Mouse (Mus musculus) neural tube, embryonic 11.5 days (tissue): Measurements from ENCODE around the gene Hoxd11. TPM values are rescaled to one million over a fixed set of nuclear protein-coding genes. Genes with fewer than 3 reads are reported as not detected.

ENCODE experiments used
- ATAC-seq: fragments of 200-750 bp; cut with Nextera tagmentation; 2 replicates; pipeline ENCODE4 v1.8.0; 2017; ENCODE audit warnings: moderate number of reproducible peaks, mild to moderate bottlenecking, moderate TSS enrichment, moderate library complexity; ENCODE audit not compliant: insufficient read depth, low FRiP score, low TSS enrichment
- DNase-seq: peaks from one replicate; pipeline ENCODE4 v3.0.0-alpha.2; 2015; ENCODE audit warnings: low spot score
- H3K27ac ChIP-seq: fragments of 300-500 bp; sonication (generic); 2 replicates; pipeline ENCODE4 v1.5.1; 2014; ENCODE audit warnings: low read depth, mild to moderate bottlenecking, low read length
- H3K27me3 ChIP-seq: fragments of 300-500 bp; sonication (generic); 2 replicates; pipeline ENCODE4 v1.6.1; 2014; ENCODE audit warnings: mild to moderate bottlenecking, low read length, mixed read lengths; ENCODE audit not compliant: control insufficient read depth, insufficient read depth
- H3K36me3 ChIP-seq: fragments of 300-500 bp; sonication (generic); 2 replicates; pipeline ENCODE4 v1.6.1; 2014; ENCODE audit warnings: mild to moderate bottlenecking, low read length, moderate library complexity, mixed read lengths; ENCODE audit not compliant: control insufficient read depth, insufficient read depth
- H3K4me1 ChIP-seq: fragments of 300-500 bp; sonication (generic); 2 replicates; pipeline ENCODE4 v1.6.1; 2014; ENCODE audit warnings: low read length, mixed read lengths; ENCODE audit not compliant: control insufficient read depth, insufficient read depth
- H3K4me2 ChIP-seq: fragments of 300-500 bp; sonication (generic); 2 replicates; pipeline ENCODE4 v1.6.1; 2014; ENCODE audit warnings: low read depth, mild to moderate bottlenecking, moderate library complexity
- H3K4me3 ChIP-seq: fragments of 300-500 bp; sonication (generic); 2 replicates; pipeline ENCODE4 v1.5.1; 2014; ENCODE audit warnings: low read depth, low read length
- H3K9ac ChIP-seq: fragments of 300-500 bp; sonication (generic); 2 replicates; pipeline ENCODE4 v1.6.1; 2014; ENCODE audit warnings: mild to moderate bottlenecking, low read length
- H3K9me3 ChIP-seq: fragments of 300-500 bp; sonication (generic); 2 replicates; pipeline ENCODE4 v1.6.1; 2016; ENCODE audit warnings: low read length; ENCODE audit not compliant: control insufficient read depth
- WGBS: fragments of 180-500 bp; shearing (Covaris S2); extraction: QIAGEN DNeasy Blood & Tissue Kit; methylation state at CpG from one replicate; pipeline ENCODE4 v1.1.7; 2014; 5-methylcytosine and 5-hydroxymethylcytosine counted together
- microRNA counts: library from miRNA; unstranded; fragments of <30 nt; microRNA quantifications from one replicate; lab custom pipeline; 2015
- microRNA-seq: library from miRNA; unstranded; fragments of <30 nt; microRNA quantifications from one replicate; pipeline ENCODE4, GENCODE M21; 2016
- polyA plus RNA-seq: library from polyadenylated mRNA; unstranded; fragments of >200 nt; fragmentation: Nextera tagmentation; extraction: Ambion mirVana; gene quantifications from 2 replicates; pipeline ENCODE4 v1.2.1, GENCODE M21; 2014

The Hoxd11 gene
- polyA plus RNA-seq, 1 experiment from 2014 or later = 8.5 TPM

DNA sequence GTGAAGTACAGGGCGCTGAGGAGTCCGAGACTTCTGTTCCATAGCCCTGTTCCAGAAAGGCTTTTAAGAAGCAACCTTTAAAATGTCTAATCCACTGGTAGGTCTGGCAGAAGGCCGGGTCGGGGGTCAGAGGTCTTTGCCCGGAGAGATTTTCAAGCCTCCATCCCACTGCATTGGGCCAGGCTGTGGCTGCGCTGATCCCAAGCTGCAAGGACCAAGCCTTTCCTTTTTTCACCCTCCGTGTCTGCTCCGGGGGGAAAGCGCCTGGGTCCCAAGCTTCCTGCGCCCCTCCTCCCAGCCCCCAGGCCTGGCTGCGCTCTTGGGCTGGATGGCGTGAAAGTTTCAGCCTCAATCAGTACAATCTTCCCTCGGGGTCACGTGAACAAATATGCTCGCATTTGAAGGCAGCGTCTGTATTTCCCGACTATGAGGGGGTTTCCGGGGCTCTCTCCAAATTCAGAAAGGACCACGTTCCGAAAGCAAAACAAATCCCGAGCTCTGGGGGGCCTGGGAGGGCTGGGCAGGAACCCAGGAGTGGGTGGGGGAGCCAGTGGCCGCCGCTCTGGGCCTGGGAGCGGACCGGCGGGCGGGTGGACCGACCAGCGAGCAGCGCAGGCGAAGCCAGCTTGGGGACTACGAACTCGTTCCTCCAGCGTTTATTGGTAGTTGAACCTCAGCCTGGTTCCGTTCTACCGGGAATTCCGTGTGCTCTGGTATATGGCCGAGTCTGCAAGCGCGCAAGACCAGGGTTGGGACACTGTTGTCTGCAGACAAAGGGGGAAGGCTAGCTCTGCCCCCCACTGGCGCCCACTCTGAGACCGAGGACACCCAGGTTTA lies 56.7 kb downstream of the Hoxd11 start:
- peak overlapping the region; percentile 99 for H3K27ac ChIP-seq
- H3K4me3 ChIP-seq = peak overlapping the region; percentile 48
- DNase-seq (peak; percentile 79), ATAC-seq (no peak)
- H3K9ac ChIP-seq = peak overlapping the region; percentile 95
- peaks cover 78% of the 10 kb centered on the region for H3K4me1 ChIP-seq
- no peaks in the 10 kb centered on the region for H3K27me3 ChIP-seq
- WGBS = under 1% methylated on average over 42 of the region's 42 CpGs
- no peaks in the 10 kb centered on the region for H3K36me3 ChIP-seq
- peak overlapping the region; percentile 91 for H3K4me2 ChIP-seq
- no peaks in the 10 kb centered on the region for H3K9me3 ChIP-seq

MicroRNA genes within 50 kb of the gene (microRNA counts, 519-probe panel; counts per million panel counts)
- 6,556 counts per million, percentile 98 among the panel's probes with 10 or more counts for microRNA mmu-miR-10b (lab: Ali Mortazavi, UCI)

Small RNA genes within 50 kb of the gene (microRNA-seq; reads per million reads assigned to microRNA genes)
- gene Gm44463 (not detected), gene Mir10b (153,999 reads per million, percentile 100 among the genes with 10 or more reads in this experiment)

Other genes starting within 250 kb of the Hoxd11 start
- gene Lnpk, start 100.1 kb upstream of the Hoxd11 start, polyA plus RNA-seq = 46.5 and 48.3 TPM in 2 replicates
- 0.54 and 0.69 TPM in 2 replicates for gene Evx2, start 20.0 kb upstream of the Hoxd11 start, polyA plus RNA-seq
- 0.41 and 1.0 TPM in 2 replicates for gene Hoxd13, start 11.2 kb upstream of the Hoxd11 start, polyA plus RNA-seq
- 2.1 TPM in 2 replicates for gene Hoxd12, start 4.5 kb upstream of the Hoxd11 start, polyA plus RNA-seq
- gene Hoxd10, start 12.4 kb downstream of the Hoxd11 start, polyA plus RNA-seq = 28.1 and 29.3 TPM in 2 replicates
- gene Hoxd9, start 18.2 kb downstream of the Hoxd11 start, polyA plus RNA-seq = 14.3 and 17.3 TPM in 2 replicates
- 21.3 and 23.1 TPM in 2 replicates for gene Hoxd8, start 25.1 kb downstream of the Hoxd11 start, polyA plus RNA-seq
- gene Hoxd3, start 32.4 kb downstream of the Hoxd11 start, polyA plus RNA-seq = 52.7 and 55.0 TPM in 2 replicates
- 9.2 and 11.2 TPM in 2 replicates for gene Hoxd4, start 32.4 kb downstream of the Hoxd11 start, polyA plus RNA-seq
- 3.9 and 5.5 TPM in 2 replicates for gene Gm28230, start 47.2 kb downstream of the Hoxd11 start, polyA plus RNA-seq
- 9.0 and 9.8 TPM in 2 replicates for gene Hoxd1, start 83.4 kb downstream of the Hoxd11 start, polyA plus RNA-seq
- 163 and 168 TPM in 2 replicates for gene Mtx2, start 146.2 kb downstream of the Hoxd11 start, polyA plus RNA-seq